Mouse (Mus musculus) midbrain, embryonic 11.5 days (tissue): ENCODE measurements around the gene Olfr239. TPM values are rescaled to one million over a fixed set of nuclear protein-coding genes. Genes with fewer than 3 reads are reported as not detected.
"Not testable (repeated sequence)": the region's sequence is repeated elsewhere in the genome, so short reads cannot be mapped to it uniquely, and the experiment has no call there.

Source experiments
- ATAC-seq: fragments of 200-750 bp; cut with Nextera tagmentation; 2 replicates; pipeline ENCODE4 v1.8.0; 2017; ENCODE audit warnings: moderate TSS enrichment, moderate library complexity; ENCODE audit not compliant: low FRiP score
- DNase-seq: peaks from one replicate; pipeline ENCODE4 v3.0.0; 2015; ENCODE audit warnings: low spot score; ENCODE audit errors: missing footprints
- H3K27ac ChIP-seq: fragments of 300-500 bp; sonication (generic); 2 replicates; pipeline ENCODE4 v1.5.1; 2014; ENCODE audit warnings: low read depth, low read length
- H3K27me3 ChIP-seq: fragments of 300-500 bp; sonication (generic); 2 replicates; pipeline ENCODE4 v1.6.1; 2014; ENCODE audit warnings: mild to moderate bottlenecking, low read length, moderate library complexity, mixed read lengths; ENCODE audit not compliant: control insufficient read depth, insufficient read depth
- H3K36me3 ChIP-seq: fragments of 300-500 bp; sonication (generic); 2 replicates; pipeline ENCODE4 v1.6.1; 2014; ENCODE audit warnings: mild to moderate bottlenecking, low read length, moderate library complexity, mixed read lengths; ENCODE audit not compliant: control insufficient read depth, insufficient read depth
- H3K4me1 ChIP-seq: fragments of 300-500 bp; sonication (generic); 2 replicates; pipeline ENCODE4 v1.6.1; 2014; ENCODE audit warnings: low read length; ENCODE audit not compliant: control insufficient read depth, insufficient read depth
- H3K4me2 ChIP-seq: fragments of 300-500 bp; sonication (generic); 2 replicates; pipeline ENCODE4 v1.6.1; 2014; ENCODE audit warnings: mild to moderate bottlenecking, moderate library complexity
- H3K4me3 ChIP-seq: fragments of 300-500 bp; sonication (generic); 2 replicates; pipeline ENCODE4 v1.5.1; 2014; ENCODE audit warnings: low read depth, low read length
- H3K9ac ChIP-seq: fragments of 300-500 bp; sonication (generic); 2 replicates; pipeline ENCODE4 v1.6.1; 2014; ENCODE audit warnings: low read length
- H3K9me3 ChIP-seq: fragments of 300-500 bp; sonication (generic); 2 replicates; pipeline ENCODE4 v1.6.1; 2016; ENCODE audit warnings: low read length; ENCODE audit not compliant: control insufficient read depth
- WGBS: fragments of 180-500 bp; shearing (Covaris S2); extraction: QIAGEN DNeasy Blood & Tissue Kit; methylation state at CpG from one replicate; pipeline ENCODE4 v1.1.7; 2014; 5-methylcytosine and 5-hydroxymethylcytosine counted together
- polyA plus RNA-seq: library from polyadenylated mRNA; unstranded; fragments of >200 nt; fragmentation: Nextera tagmentation; extraction: Ambion mirVana; gene quantifications from 2 replicates; pipeline ENCODE4 v1.2.1, GENCODE M21; 2014

The Olfr239 gene
- polyA plus RNA-seq = not detected in 2 replicates

GRCm38 (mm10) chr17:33191002-33191401 lies at the start of gene Olfr239:
TSS of gene Olfr239 (plus strand) at chr17:33191302.
- H3K4me1 ChIP-seq, H3K9ac ChIP-seq, H3K27ac ChIP-seq, H3K36me3 ChIP-seq, H3K9me3 ChIP-seq, H3K27me3 ChIP-seq, H3K4me2 ChIP-seq, H3K4me3 ChIP-seq, DNase-seq, ATAC-seq: not testable (repeated sequence)
- no CpG with 5 or more reads among the region's 2 CpGs for WGBS

- ATAC-seq = not testable (repeated sequence)
Observed at GRCm38 (mm10) chr17:33168147-33168546, 23.0 kb upstream of the Olfr239 start, which contains the start of gene Olfr55. TSS of gene Olfr55 (plus strand) at chr17:33168447.

DNA sequence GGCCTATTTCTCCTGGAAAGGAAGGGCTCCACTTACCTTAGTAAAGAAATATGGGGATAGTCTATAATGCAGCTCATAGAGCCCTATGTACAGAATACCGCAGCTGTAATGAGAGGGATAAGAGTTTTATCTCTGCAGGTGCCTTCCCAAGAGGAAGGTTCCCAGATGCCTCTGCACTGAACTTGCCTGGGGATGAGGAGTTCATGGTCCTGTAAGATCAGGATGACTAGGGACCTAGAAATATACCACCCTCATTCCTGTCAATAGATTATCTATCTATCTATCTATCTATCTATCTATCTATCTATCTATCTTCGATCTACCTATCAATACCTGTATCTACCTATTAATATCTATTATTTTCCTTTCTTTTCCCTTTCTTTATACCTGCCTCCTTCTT lies 30.5 kb downstream of the Olfr239 start, which contains the start of gene Olfr1564:
Olfr1564 (minus strand) TSS at position 101 of the 400 bp plus-strand sequence.
- H3K27ac ChIP-seq = no peak within 1 kb of the TSS
- H3K27me3 ChIP-seq = no peaks in the 10 kb centered on the region
- H3K9me3 ChIP-seq = 0 out of 2 replicates have a peak, but pooled peaks cover 2% of the 10 kb centered on the region
- DNase-seq = no peak
- H3K4me3 ChIP-seq = no peak within 1 kb of the TSS
- no peaks in the 10 kb centered on the region for H3K4me1 ChIP-seq
- H3K36me3 ChIP-seq = no peaks in the 10 kb centered on the region
- WGBS = 90% methylated on average over 2 of the region's 2 CpGs
- no peak for ATAC-seq
- no peak within 1 kb of the TSS for H3K4me2 ChIP-seq
- no peak within 1 kb of the TSS for H3K9ac ChIP-seq

More at GRCm38 (mm10) chr17:33168147-33168546, 23.0 kb upstream of the Olfr239 start, which contains the start of gene Olfr55:
- not testable (repeated sequence) for H3K4me2 ChIP-seq, H3K4me3 ChIP-seq, DNase-seq, H3K27ac ChIP-seq, H3K36me3 ChIP-seq, H3K9me3 ChIP-seq, H3K27me3 ChIP-seq, H3K9ac ChIP-seq, H3K4me1 ChIP-seq
- WGBS = 77% methylated on average over 1 of the region's 1 CpGs

GRCm38 (mm10) chr17:33236646-33237045 lies 45.5 kb downstream of the Olfr239 start:
- 95% methylated on average over 1 of the region's 1 CpGs for WGBS
- not testable (repeated sequence) for ATAC-seq, H3K9me3 ChIP-seq, H3K27ac ChIP-seq, H3K9ac ChIP-seq, H3K36me3 ChIP-seq, H3K4me3 ChIP-seq, DNase-seq, H3K4me1 ChIP-seq, H3K4me2 ChIP-seq, H3K27me3 ChIP-seq

Other genes with a start within 250 kb of the Olfr239 start
- gene Cyp4f13, start 243.9 kb upstream of the Olfr239 start, polyA plus RNA-seq = 2.0 and 2.2 TPM in 2 replicates
- 14.4 and 15.6 TPM in 2 replicates for gene Zfp472, start 225.5 kb upstream of the Olfr239 start, polyA plus RNA-seq
- gene Zfp952, start 198.2 kb upstream of the Olfr239 start, polyA plus RNA-seq = 19.2 and 19.3 TPM in 2 replicates
- 22.8 and 25.4 TPM in 2 replicates for gene Zfp763, start 157.9 kb upstream of the Olfr239 start, polyA plus RNA-seq
- not detected in 2 replicates for gene 4921501E09Rik, start 123.2 kb upstream of the Olfr239 start, polyA plus RNA-seq
- gene Zfp563, start 102.0 kb upstream of the Olfr239 start, polyA plus RNA-seq = 10.7 and 14.1 TPM in 2 replicates
- not detected in 2 replicates for gene Morc2b, start 51.6 kb upstream of the Olfr239 start, polyA plus RNA-seq
- not detected in 2 replicates for gene Olfr55, start 22.9 kb upstream of the Olfr239 start, polyA plus RNA-seq
- gene Olfr1564, start 30.4 kb downstream of the Olfr239 start, polyA plus RNA-seq = 0.03 TPM in 1 of 2 replicates, not detected in the other
- 20.5 and 21.2 TPM in 2 replicates for gene Zfp955a, start 63.8 kb downstream of the Olfr239 start, polyA plus RNA-seq
- gene Olfr63, start 73.4 kb downstream of the Olfr239 start, polyA plus RNA-seq = 0.01 and 0.06 TPM in 2 replicates
- 9.8 and 9.9 TPM in 2 replicates for gene Zfp955b, start 98.2 kb downstream of the Olfr239 start, polyA plus RNA-seq
- gene Zfp81, start 167.6 kb downstream of the Olfr239 start, polyA plus RNA-seq = 20.6 and 23.7 TPM in 2 replicates
- gene Zfp101, start 203.3 kb downstream of the Olfr239 start, polyA plus RNA-seq = 22.8 and 23.7 TPM in 2 replicates
- not detected in 2 replicates for gene Actl9, start 241.6 kb downstream of the Olfr239 start, polyA plus RNA-seq